Mouse (Mus musculus) erythroblast, embryonic 14.5 days (primary cell): Measurements from ENCODE around the gene Fxn.

Experiments
- GATA1 ChIP-seq: IDR thresholded peaks from 2 replicates; pipeline ENCODE4 v1.6.1; 2012; ENCODE audit warnings: low read length, inconsistent platforms, mixed read lengths
- TAL1 ChIP-seq: IDR thresholded peaks from 3 replicates; pipeline ENCODE4 v1.6.1; 2012; ENCODE audit warnings: low read length, inconsistent platforms, mixed read lengths

- TF ChIP-seq TAL1: no peak
- no peak for TF ChIP-seq GATA1
Observed at GRCm38 (mm10) chr19:24317038-24317591, 36.7 kb upstream of the Fxn start.
